Mouse (Mus musculus) retina, adult 2 months (tissue): Measurements from ENCODE around the gene Btbd35f17.
"Not testable (repeated sequence)": the region's sequence is repeated elsewhere in the genome, so short reads cannot be mapped to it uniquely, and the experiment has no call there.

Experiments
- DNase-seq: peaks from one replicate; pipeline ENCODE4 v3.0.0-alpha.2; 2012; ENCODE audit warnings: low read depth, low spot score

Btbd35f17 gene

DNA sequence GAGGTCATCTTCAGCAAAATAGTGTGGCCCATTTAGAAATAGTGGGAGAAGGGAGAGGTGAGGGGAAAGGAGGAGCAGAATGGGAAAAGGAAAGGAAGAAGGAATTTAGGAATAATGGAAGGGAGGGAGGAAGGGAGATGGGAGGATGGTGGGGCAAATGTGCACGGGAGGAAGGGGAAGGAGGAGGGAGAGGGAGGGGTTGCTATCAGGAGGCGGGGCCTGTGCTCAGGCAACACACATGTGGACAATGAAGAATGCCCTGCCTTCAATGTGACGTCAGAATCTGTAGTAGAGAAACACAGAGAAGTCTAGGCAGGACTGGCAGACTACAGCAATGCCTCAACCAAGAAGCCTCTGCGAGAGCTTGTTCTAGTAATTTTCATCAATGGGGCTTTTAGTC is at the start of gene Btbd35f17:
Gene Btbd35f17, plus strand, starts transcription at position 301 of the 400 bp plus-strand sequence.
- not testable (repeated sequence) for DNase-seq
